Mouse (Mus musculus) CH12.LX (cell line): ENCODE data around the gene Ica1. TPM values are rescaled to one million over a fixed set of nuclear protein-coding genes. Genes with fewer than 3 reads are reported as not detected.

ENCODE experiments used
- DNase-seq: peaks from one replicate; pipeline ENCODE4 v3.0.0-alpha.2; 2013; ENCODE audit errors: extremely low read depth
- H3K27ac ChIP-seq: 2 replicates; pipeline ENCODE4 v1.5.1; 2012; ENCODE audit warnings: low read depth, mild to moderate bottlenecking, control low read depth, moderate library complexity; ENCODE audit not compliant: insufficient read depth
- H3K27me3 ChIP-seq: replicated peaks from 2 replicates; pipeline ENCODE3; 2012; ENCODE audit warnings: inconsistent platforms
- H3K36me3 ChIP-seq, 2 experiments: replicated peaks in 1 of 2; 2 replicates each; pipeline versions ENCODE3 to v1.6.1; 2012; ENCODE audit warnings: inconsistent platforms in 1 of 2, low read length in 1 of 2, mild to moderate bottlenecking in 1 of 2, mixed read lengths in 1 of 2, moderate library complexity in 1 of 2; ENCODE audit not compliant: control insufficient read depth in 1 of 2, insufficient read depth in 1 of 2
- H3K4me1 ChIP-seq, 2 experiments: 2 replicates each; pipeline ENCODE4 v1.6.1; 2012; ENCODE audit warnings: inconsistent platforms in 1 of 2, moderate library complexity in 1 of 2; ENCODE audit not compliant: insufficient read depth in 2 of 2, control insufficient read depth in 1 of 2
- H3K4me2 ChIP-seq: 2 replicates; pipeline ENCODE4 v1.6.1; 2012; ENCODE audit warnings: low read depth, mild to moderate bottlenecking, control low read depth; ENCODE audit not compliant: poor library complexity, insufficient read depth, severe bottlenecking
- H3K4me3 ChIP-seq, 3 experiments: fragments of 150-350 bp in 1 of 3; sonication (generic) in 1 of 3; replicated peaks in 1 of 3; 2 replicates each; pipeline versions ENCODE3 to v1.5.1; 2011 to 2012; ENCODE audit warnings: low read depth in 2 of 3, low read length in 2 of 3, mild to moderate bottlenecking in 2 of 3, moderate library complexity in 2 of 3, control low read depth in 1 of 3, improper control_type of control experiment in 1 of 3, inconsistent platforms in 1 of 3, mixed read lengths in 1 of 3; ENCODE audit not compliant: poor library complexity in 1 of 3
- H3K79me2 ChIP-seq: replicated peaks from 2 replicates; pipeline ENCODE4 v1.6.1; 2012; ENCODE audit warnings: mild to moderate bottlenecking, moderate library complexity; ENCODE audit not compliant: control insufficient read depth, poor library complexity, insufficient read depth, severe bottlenecking; ENCODE audit errors: extremely low read depth
- H3K9ac ChIP-seq: 2 replicates; pipeline ENCODE4 v1.6.1; 2012; ENCODE audit warnings: low read depth, mild to moderate bottlenecking, control low read depth, moderate library complexity; ENCODE audit not compliant: insufficient read depth
- H3K9me3 ChIP-seq: replicated peaks from 2 replicates; pipeline ENCODE3; 2012; ENCODE audit warnings: low read length, inconsistent platforms, mixed read lengths
- BHLHE40 ChIP-seq: IDR thresholded peaks from 2 replicates; pipeline ENCODE4 v1.6.1; 2011; ENCODE audit warnings: mild to moderate bottlenecking, low read depth, low read length, improper control_type of control experiment
- CTCF ChIP-seq, 2 experiments: IDR thresholded peaks in 1 of 2; conservative IDR thresholded peaks in 1 of 2; 2 replicates each; pipeline ENCODE4 v1.5.1; 2011 to 2012; ENCODE audit warnings: low read depth in 2 of 2, low read length in 2 of 2, improper control_type of control experiment in 1 of 2, inconsistent platforms in 1 of 2, mild to moderate bottlenecking in 1 of 2, moderate library complexity in 1 of 2
- ELF1 ChIP-seq: IDR thresholded peaks from 2 replicates; pipeline ENCODE4 v1.6.1; 2014; ENCODE audit warnings: low read depth, mild to moderate bottlenecking, inconsistent platforms, low read length, improper control_type of control experiment
- EP300 ChIP-seq: IDR thresholded peaks from 2 replicates; pipeline ENCODE4 v1.6.1; 2011; ENCODE audit warnings: low read length, improper control_type of control experiment
- JUN ChIP-seq: IDR thresholded peaks from 2 replicates; pipeline ENCODE4 v1.6.1; 2011; ENCODE audit warnings: low read depth, mild to moderate bottlenecking, low read length, improper control_type of control experiment, moderate library complexity; ENCODE audit not compliant: insufficient read depth
- MAFK ChIP-seq: IDR thresholded peaks from 2 replicates; pipeline ENCODE4 v1.6.1; 2011; ENCODE audit warnings: low read length, improper control_type of control experiment; ENCODE audit not compliant: insufficient replicate concordance
- MAX ChIP-seq: IDR thresholded peaks from 2 replicates; pipeline ENCODE4 v1.6.1; 2011; ENCODE audit warnings: low read length, improper control_type of control experiment
- MEF2A ChIP-seq: IDR thresholded peaks from 2 replicates; pipeline ENCODE4 v1.6.1; 2014; ENCODE audit warnings: low read depth, mild to moderate bottlenecking, inconsistent platforms, low read length, improper control_type of control experiment, borderline replicate concordance
- MXI1 ChIP-seq: IDR thresholded peaks from 2 replicates; pipeline ENCODE4 v1.6.1; 2011; ENCODE audit warnings: mild to moderate bottlenecking, low read depth, low read length, improper control_type of control experiment
- MYC ChIP-seq: IDR thresholded peaks from 2 replicates; pipeline ENCODE4 v1.6.1; 2011; ENCODE audit warnings: low read depth, mild to moderate bottlenecking, improper control_type of control experiment, low read length
- NELFE ChIP-seq: IDR thresholded peaks from 2 replicates; pipeline ENCODE4 v1.6.1; 2011; ENCODE audit warnings: low read depth, low read length, improper control_type of control experiment
- POLR2AphosphoS2 ChIP-seq: IDR thresholded peaks from 2 replicates; pipeline ENCODE4 v1.6.1; 2011; ENCODE audit warnings: low read depth, low read length, improper control_type of control experiment
- RAD21 ChIP-seq: IDR thresholded peaks from 2 replicates; pipeline ENCODE4 v1.6.1; 2011; ENCODE audit warnings: low read depth, mild to moderate bottlenecking, low read length, improper control_type of control experiment, moderate library complexity
- SMC3 ChIP-seq: IDR thresholded peaks from 2 replicates; pipeline ENCODE4 v1.6.1; 2011; ENCODE audit warnings: low read depth, low read length, improper control_type of control experiment
- UBTF ChIP-seq: IDR thresholded peaks from 2 replicates; pipeline ENCODE4 v1.6.1; 2012; ENCODE audit warnings: low read depth, mild to moderate bottlenecking, inconsistent platforms, low read length, improper control_type of control experiment, moderate library complexity
- USF2 ChIP-seq: conservative IDR thresholded peaks from 2 replicates; pipeline ENCODE4 v1.6.1; 2011; ENCODE audit warnings: low read depth, low read length, improper control_type of control experiment
- ZKSCAN1 ChIP-seq: IDR thresholded peaks from 2 replicates; pipeline ENCODE4 v1.6.1; 2012; ENCODE audit warnings: low read depth, inconsistent platforms, low read length, improper control_type of control experiment, borderline replicate concordance
- ZMIZ1 ChIP-seq: IDR thresholded peaks from 2 replicates; pipeline ENCODE4 v1.6.1; 2012; ENCODE audit warnings: low read depth, mild to moderate bottlenecking, inconsistent platforms, low read length, improper control_type of control experiment
- ZNF384 ChIP-seq: IDR thresholded peaks from 2 replicates; pipeline ENCODE4 v1.6.1; 2012; ENCODE audit warnings: low read depth, low read length, improper control_type of control experiment, inconsistent platforms
- dilution Hi-C: fragments of 300-500 bp; cut with MboI; formaldehyde crosslinking; loops from 2 replicates; pipeline ENCODE4 v1.14.3; 2020; ENCODE audit warnings: low sequenced_read_pairs; ENCODE audit not compliant: extremely low pct_unique_long_range_greater_than_20kb, extremely low pct_ligation_motif_present
- in situ Hi-C: fragments of 300-500 bp; cut with MboI; formaldehyde crosslinking; loops from 3 replicates; pipeline ENCODE4 v1.14.3; 2019; ENCODE audit warnings: low sequenced_read_pairs, low pct_ligation_motif_present, low pct_unique_long_range_greater_than_20kb, mixed read lengths
- polyA plus RNA-seq: library from polyadenylated mRNA; unstranded; fragments of >175 nt; gene quantifications from 2 replicates; pipeline ENCODE4 v1.2.1, GENCODE M21; 2012; ENCODE audit warnings: low read depth; ENCODE audit not compliant: insufficient read length
- total RNA-seq, 2 experiments: library from RNA; depleted of rRNA; stranded (reverse); fragments of 300-350 nt in 1 of 2; fragments of >200 nt in 1 of 2; gene quantifications; 2 replicates each; pipeline ENCODE4 v1.2.3; 2012 to 2014

Gene Ica1
- total and polyA plus RNA-seq, 3 experiments: 0.59 TPM; not detected in 2

- dilution Hi-C loops (no loop called here), in situ Hi-C loops (loop anchor here (25.0 kb wide), 1 partner anchor 403 kb away; no protein-coding TSS in a partner anchor)
- Histone ChIP-seq H3K27ac (no peak overlapping the region), H3K9ac (no peak overlapping the region), H3K36me3 (no peaks in the 10 kb centered on the region), H3K4me2 (no peak overlapping the region), H3K4me1 (peaks cover 3 to 49% of the 10 kb centered on the region in 2 experiments; a peak in 3 of 4 replicates), H3K79me2 (no peaks in the 10 kb centered on the region), H3K9me3 (no peaks in the 10 kb centered on the region), H3K4me3 (no peak overlapping the region), H3K27me3 (no peaks in the 10 kb centered on the region)
- TF ChIP-seq ZNF384 (no peak), JUN (no peak), ZKSCAN1 (no peak), CTCF (conservative IDR thresholded peaks at IDR 0.05 in 1 of 2, IDR thresholded peaks at IDR 0.05 in 1 of 2; ENCODE audit: low read depth in 2 of 2, low read length in 2 of 2) (no peak)
- DNase-seq: no peak
Observed at GRCm38 (mm10) chr6:8740092-8740491, 38.2 kb downstream of the Ica1 start.

GRCm38 (mm10) chr6:8738396-8738795 lies 39.9 kb downstream of the Ica1 start:
- Histone ChIP-seq H3K4me2 (no peak overlapping the region), H3K36me3 (no peaks in the 10 kb centered on the region), H3K4me1 (peaks cover 8 to 53% of the 10 kb centered on the region in 2 experiments; a peak in 3 of 4 replicates), H3K79me2 (no peaks in the 10 kb centered on the region), H3K27me3 (no peaks in the 10 kb centered on the region), H3K27ac (no peak overlapping the region), H3K4me3 (no peak overlapping the region), H3K9me3 (no peaks in the 10 kb centered on the region), H3K9ac (no peak overlapping the region)
- dilution Hi-C loops: no loop called here
- TF ChIP-seq RAD21 (peak; percentile 50), POLR2AphosphoS2 (no peak), USF2 (no peak), EP300 (no peak), MXI1 (no peak), SMC3 (peak; percentile 75), ZMIZ1 (no peak), CTCF (conservative IDR thresholded peaks at IDR 0.05 in 1 of 2, IDR thresholded peaks at IDR 0.05 in 1 of 2; ENCODE audit: low read depth in 2 of 2, low read length in 2 of 2) (peak; percentile 16 to 71; a peak in 3 of 4 replicates), UBTF (no peak), MEF2A (no peak), MAX (no peak), ZKSCAN1 (no peak), ELF1 (no peak), MAFK (no peak), BHLHE40 (no peak), NELFE (no peak), MYC (no peak)
- DNase-seq: peak; percentile 57
- in situ Hi-C loops: loop anchor here (10.0 to 25.0 kb wide), 2 partner anchors 401 to 654 kb away; no protein-coding TSS in a partner anchor
